20 mouse cellular contexts compared by ENCODE assay signal in the genomic region with DNA sequence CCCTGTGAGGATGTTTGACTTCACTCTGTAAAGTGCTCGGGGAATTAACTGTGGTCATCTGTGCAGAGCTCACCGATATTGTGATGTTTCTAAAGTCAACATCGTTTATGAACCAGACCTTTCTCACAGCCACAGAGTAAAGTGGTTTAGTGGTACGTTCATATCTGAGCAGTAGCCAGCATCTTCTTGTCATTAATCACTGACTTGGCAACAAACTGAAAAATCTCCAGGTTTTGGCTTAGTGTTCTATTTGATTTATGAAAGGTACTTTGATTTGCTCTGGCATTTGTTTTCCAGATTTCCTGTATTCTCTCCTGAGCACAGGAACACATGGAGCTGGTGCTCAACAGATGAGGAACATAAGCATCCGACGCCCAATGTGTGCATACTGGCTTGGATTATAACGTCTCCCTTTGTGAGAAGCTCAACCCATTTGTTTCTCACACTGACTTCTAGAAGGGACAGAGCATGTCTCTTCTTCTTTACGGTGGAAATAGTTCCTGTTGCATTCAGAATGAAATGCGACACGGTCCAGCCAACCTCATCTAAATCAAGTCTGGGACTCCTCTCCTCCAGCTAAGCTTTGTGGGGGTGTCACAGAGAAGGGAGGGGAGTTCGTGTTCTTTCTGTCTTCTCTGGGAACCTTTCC. TPM values are rescaled to one million over a fixed set of nuclear protein-coding genes. Genes with fewer than 3 reads are reported as not detected.
A peak's percentile ranks its signal among the peaks of the same experiment; 100 is the strongest.
DNase-seq lines count a peak whose midpoint lies in the region; ATAC-seq and TF ChIP-seq lines count a peak whose summit lies in the region.
"Had no signal": no experiment of that assay in that cellular context is flagged by ENCODE, and none has a peak within 500 bp of the region (broad histone marks: within the 10 kb centered on the region; RNA-seq: fewer than 3 reads in every experiment).

No protein-coding gene starts in this region.

- ATAC-seq in lung, embryonic 14.5 days (ENCODE audit: insufficient read depth): no peak; the same call in 1 of the 2 replicates
- ATAC-seq in embryonic facial prominence, embryonic 15.5 days (ENCODE audit: insufficient number of reproducible peaks, low FRiP score, low TSS enrichment, low read depth): no peak
- no peak for ATAC-seq in stomach, embryonic 14.5 days (ENCODE audit: insufficient number of reproducible peaks, insufficient read depth, low FRiP score, low read depth)
- ATAC-seq in hindbrain, embryonic 12.5 days (ENCODE audit: low FRiP score): no peak
- ATAC-seq: CD4-positive, CD25-positive, alpha-beta regulatory T cell, adult 4 months had no signal

- no peak for TF ChIP-seq POLR2A in lung, adult 2 months (IDR thresholded peaks at IDR 0.05; ENCODE audit: borderline replicate concordance, extremely low read depth, low read depth, low read length)

- H3K4me2 ChIP-seq in lung, embryonic 14.5 days: no peak overlapping the region
- no peak overlapping the region for H3K4me2 ChIP-seq in embryonic facial prominence, embryonic 15.5 days (replicated peaks)
- H3K4me2 ChIP-seq in stomach, embryonic 14.5 days (replicated peaks; ENCODE audit: low read depth, low read length): no peak overlapping the region
- no peak overlapping the region for H3K4me2 ChIP-seq in hindbrain, embryonic 12.5 days (replicated peaks)
- H3K4me2 ChIP-seq: hindbrain, embryonic 15.5 days had no signal

- H3K9ac ChIP-seq in lung, embryonic 14.5 days: no peak overlapping the region
- H3K9ac ChIP-seq in embryonic facial prominence, embryonic 15.5 days: no peak overlapping the region
- no peak overlapping the region for H3K9ac ChIP-seq in stomach, embryonic 14.5 days (replicated peaks; ENCODE audit: low read depth, low read length)
- no peak overlapping the region for H3K9ac ChIP-seq in hindbrain, embryonic 12.5 days
- H3K9ac ChIP-seq: hindbrain, embryonic 15.5 days had no signal

- peak overlapping the region; percentile 83; the same call in 1 of the 2 replicates for H3K27ac ChIP-seq in lung, embryonic 14.5 days (ENCODE audit: low read depth)
- H3K27ac ChIP-seq in embryonic facial prominence, embryonic 15.5 days (replicated peaks): peak overlapping the region; percentile 67
- H3K27ac ChIP-seq in stomach, embryonic 14.5 days (ENCODE audit: low read length): peak overlapping the region; percentile 35; the same call in 1 of the 2 replicates
- no peak overlapping the region for H3K27ac ChIP-seq in hindbrain, embryonic 12.5 days
- H3K27ac ChIP-seq: forebrain, embryonic 10.5 days; heart, embryonic 10.5 days; hindbrain, embryonic 15.5 days had no signal

- no peaks in the 10 kb centered on the region for H3K27me3 ChIP-seq in lung, embryonic 14.5 days (ENCODE audit: insufficient read depth, low read length)
- H3K27me3 ChIP-seq in embryonic facial prominence, embryonic 15.5 days: no peaks in the 10 kb centered on the region
- H3K27me3 ChIP-seq in stomach, embryonic 14.5 days (ENCODE audit: control insufficient read depth, insufficient read depth, low read length): no peaks in the 10 kb centered on the region
- no peaks in the 10 kb centered on the region for H3K27me3 ChIP-seq in hindbrain, embryonic 12.5 days
- H3K27me3 ChIP-seq: hindbrain, embryonic 15.5 days had no signal

- TF ChIP-seq CTCF in lung, embryonic 14.5 days (IDR thresholded peaks at IDR 0.05; ENCODE audit: low read depth): no peak
- TF ChIP-seq CTCF in lung, adult 2 months (IDR thresholded peaks at IDR 0.05; ENCODE audit: insufficient read depth, low read length): no peak

- H3K4me1 ChIP-seq in lung, embryonic 14.5 days (ENCODE audit: insufficient read depth): peaks cover 16% of the 10 kb centered on the region
- peaks cover 8% of the 10 kb centered on the region for H3K4me1 ChIP-seq in lung, adult 2 months (ENCODE audit: control insufficient read depth, insufficient read depth, low read length)
- peaks cover 36% of the 10 kb centered on the region for H3K4me1 ChIP-seq in embryonic facial prominence, embryonic 15.5 days
- no peaks in the 10 kb centered on the region for H3K4me1 ChIP-seq in stomach, embryonic 14.5 days (ENCODE audit: control insufficient read depth, insufficient read depth, low read length)
- no peaks in the 10 kb centered on the region for H3K4me1 ChIP-seq in hindbrain, embryonic 12.5 days
- H3K4me1 ChIP-seq: forebrain, embryonic 10.5 days had no signal

- peaks cover 37% of the 10 kb centered on the region for H3K36me3 ChIP-seq in lung, embryonic 14.5 days (ENCODE audit: insufficient read depth)
- H3K36me3 ChIP-seq in embryonic facial prominence, embryonic 15.5 days: peaks cover 31% of the 10 kb centered on the region
- H3K36me3 ChIP-seq in stomach, embryonic 14.5 days (ENCODE audit: control insufficient read depth, insufficient read depth, low read length): no peaks in the 10 kb centered on the region; the same call in 1 of the 2 replicates
- 0 out of 2 replicates have a peak, but pooled peaks cover 9% of the 10 kb centered on the region for H3K36me3 ChIP-seq in hindbrain, embryonic 12.5 days
- H3K36me3 ChIP-seq: G1E; heart, embryonic 10.5 days; hindbrain, embryonic 15.5 days had no signal

- WGBS in lung, embryonic 14.5 days: 55% methylated on average over 11 of the region's 11 CpGs
- 54% methylated on average over 11 of the region's 11 CpGs for WGBS in lung, adult 2 months
- WGBS in embryonic facial prominence, embryonic 15.5 days: 52% methylated on average over 11 of the region's 11 CpGs
- WGBS in stomach, embryonic 14.5 days: 53% methylated on average over 11 of the region's 11 CpGs
- WGBS in hindbrain, embryonic 12.5 days: 88% methylated on average over 11 of the region's 11 CpGs

- H3K4me3 ChIP-seq in lung, embryonic 14.5 days (ENCODE audit: low read depth, low read length): no peak overlapping the region
- H3K4me3 ChIP-seq in lung, adult 2 months (replicated peaks; ENCODE audit: extremely low read depth, low read depth, low read length): no peak overlapping the region
- no peak overlapping the region for H3K4me3 ChIP-seq in embryonic facial prominence, embryonic 15.5 days (replicated peaks)
- H3K4me3 ChIP-seq in stomach, embryonic 14.5 days (ENCODE audit: low read depth, low read length): no peak overlapping the region
- H3K4me3 ChIP-seq in hindbrain, embryonic 12.5 days: no peak overlapping the region
- H3K4me3 ChIP-seq: forebrain, embryonic 10.5 days; heart, embryonic 10.5 days; hindbrain, embryonic 15.5 days had no signal

- no peaks in the 10 kb centered on the region for H3K9me3 ChIP-seq in lung, embryonic 14.5 days (ENCODE audit: low read depth, low read length)
- no peaks in the 10 kb centered on the region for H3K9me3 ChIP-seq in embryonic facial prominence, embryonic 15.5 days (replicated peaks)
- H3K9me3 ChIP-seq in stomach, embryonic 14.5 days (ENCODE audit: control insufficient read depth, low read depth, low read length): no peaks in the 10 kb centered on the region
- no peaks in the 10 kb centered on the region for H3K9me3 ChIP-seq in hindbrain, embryonic 12.5 days (replicated peaks)
- H3K9me3 ChIP-seq: forebrain, embryonic 10.5 days; G1E; heart, embryonic 10.5 days; hindbrain, embryonic 15.5 days had no signal

- DNase-seq in lung, embryonic 14.5 days: no peak
- no peak for DNase-seq in lung, adult 2 months
- peak; percentile 55 for DNase-seq in Muller cell, postnatal 12 days (ENCODE audit: inconsistent ontology term)
- no peak for DNase-seq in yolk sac, embryonic 10.5 days (ENCODE audit: low spot score)
- DNase-seq: adrenal gland, postnatal 10 days; cerebellum, adult 11-12 months; cerebellum, postnatal 36 days; kidney, adult 2 months; kidney, postnatal 4 days; liver; lung, postnatal 36 days; right cerebral cortex, adult 18-20 months had no signal

RNA-seq across cellular contexts. Expression of gene Antxr1, which starts 50.8 kb away (rescaled TPM):
- 15.5 and 16.8 TPM in 2 replicates for polyA plus RNA-seq in lung, embryonic 14.5 days (2014; fragmentation: Nextera tagmentation; extraction: Ambion mirVana)
- 31.3 and 35.3 TPM in 2 replicates for polyA plus RNA-seq in lung, adult 2 months (2012; rRNA removed)
- 20.3 and 24.3 TPM in 2 replicates for polyA plus RNA-seq in embryonic facial prominence, embryonic 15.5 days (2015; fragmentation: Nextera tagmentation; extraction: Ambion mirVana)
- polyA plus RNA-seq in stomach, embryonic 14.5 days (2014; fragmentation: Nextera tagmentation; extraction: Ambion mirVana): 13.5 and 14.4 TPM in 2 replicates
- 5.0 and 5.1 TPM in 2 replicates for polyA plus RNA-seq in hindbrain, embryonic 12.5 days (2016; fragmentation: Nextera tagmentation; extraction: Ambion mirVana)
- polyA plus RNA-seq: CD4-positive, CD25-positive, alpha-beta regulatory T cell, adult 4 months; G1E had no signal
